Mouse (Mus musculus): ENCODE measurements at regions not wholly inside any gene's neighbourhood (a gene's known extent, or its start where the extent isn't known, plus 50 kb on each side); places are given as distances from the start of the nearest gene placed in this dataset.

GRCm38 (mm10) chr19:54099292-54099691, 55.3 kb downstream of the Adra2a start:
- ATAC-seq = no peak
- peaks cover 16% of the 10 kb centered on the region for H3K4me1 ChIP-seq
- H3K36me3 ChIP-seq (ENCODE audit: poor library complexity, severe bottlenecking) = no peaks in the 10 kb centered on the region
- H3K9me3 ChIP-seq (replicated peaks) = no peaks in the 10 kb centered on the region
- no peak overlapping the region for H3K27ac ChIP-seq
- no peaks in the 10 kb centered on the region for H3K27me3 ChIP-seq
- 95% methylated on average over 9 of the region's 9 CpGs for WGBS
- H3K4me3 ChIP-seq = no peak overlapping the region
- no peak overlapping the region for H3K9ac ChIP-seq
- no peak overlapping the region for H3K4me2 ChIP-seq

GRCm38 (mm10) chr19:54099769-54100168, 55.8 kb downstream of the Adra2a start:
- ATAC-seq = no peak
- Histone ChIP-seq H3K27ac (no peak overlapping the region), H3K9ac (no peak overlapping the region), H3K4me1 (peaks cover 11% of the 10 kb centered on the region), H3K27me3 (no peaks in the 10 kb centered on the region), H3K9me3 (replicated peaks) (no peaks in the 10 kb centered on the region), H3K36me3 (ENCODE audit: poor library complexity, severe bottlenecking) (no peaks in the 10 kb centered on the region), H3K4me2 (no peak overlapping the region), H3K4me3 (no peak overlapping the region)
- 52% methylated on average over 6 of the region's 6 CpGs for WGBS

GRCm38 (mm10) chr19:54106571-54106970, 62.6 kb downstream of the Adra2a start:
- ATAC-seq = no peak
- WGBS = 55% methylated on average over 3 of the region's 3 CpGs

GRCm38 (mm10) chr19:54107103-54107821, 63.3 kb downstream of the Adra2a start:
- no peak overlapping the region for H3K4me2 ChIP-seq
- no peaks in the 10 kb centered on the region for H3K9me3 ChIP-seq (replicated peaks)
- H3K27ac ChIP-seq = no peak overlapping the region
- no peaks in the 10 kb centered on the region for H3K27me3 ChIP-seq
- H3K9ac ChIP-seq = no peak overlapping the region
- 51% methylated on average over 13 of the region's 13 CpGs for WGBS
- no peaks in the 10 kb centered on the region for H3K36me3 ChIP-seq (ENCODE audit: poor library complexity, severe bottlenecking)
- H3K4me1 ChIP-seq = peaks cover 7% of the 10 kb centered on the region
- peak; percentile 43; the same call in 1 of the 2 replicates for ATAC-seq
- H3K4me3 ChIP-seq = no peak overlapping the region

More at GRCm38 (mm10) chr19:54106571-54106970, 62.6 kb downstream of the Adra2a start:
- Histone ChIP-seq H3K4me1 (peaks cover 7% of the 10 kb centered on the region), H3K9ac (no peak overlapping the region), H3K9me3 (replicated peaks) (no peaks in the 10 kb centered on the region), H3K36me3 (ENCODE audit: poor library complexity, severe bottlenecking) (no peaks in the 10 kb centered on the region), H3K4me2 (no peak overlapping the region), H3K27ac (no peak overlapping the region), H3K4me3 (no peak overlapping the region), H3K27me3 (no peaks in the 10 kb centered on the region)

GRCm38 (mm10) chr19:54110080-54110479, 66.1 kb downstream of the Adra2a start:
- Histone ChIP-seq H3K4me1 (peaks cover 13% of the 10 kb centered on the region), H3K9ac (no peak overlapping the region), H3K27ac (no peak overlapping the region), H3K36me3 (ENCODE audit: poor library complexity, severe bottlenecking) (no peaks in the 10 kb centered on the region), H3K4me3 (no peak overlapping the region), H3K27me3 (no peaks in the 10 kb centered on the region), H3K4me2 (no peak overlapping the region), H3K9me3 (replicated peaks) (no peaks in the 10 kb centered on the region)
- no peak for ATAC-seq
- 92% methylated on average over 6 of the region's 6 CpGs for WGBS

GRCm38 (mm10) chr19:54112691-54113090, 68.7 kb downstream of the Adra2a start:
- no peak for ATAC-seq
- H3K4me1 ChIP-seq = peaks cover 10% of the 10 kb centered on the region
- no peak overlapping the region for H3K27ac ChIP-seq
- 75% methylated on average over 3 of the region's 3 CpGs for WGBS
- H3K36me3 ChIP-seq (ENCODE audit: poor library complexity, severe bottlenecking) = no peaks in the 10 kb centered on the region
- no peak overlapping the region for H3K9ac ChIP-seq
- no peak overlapping the region for H3K4me2 ChIP-seq
- no peaks in the 10 kb centered on the region for H3K27me3 ChIP-seq
- no peaks in the 10 kb centered on the region for H3K9me3 ChIP-seq (replicated peaks)
- no peak overlapping the region for H3K4me3 ChIP-seq

GRCm38 (mm10) chr19:54113421-54113820, 69.5 kb downstream of the Adra2a start:
- WGBS = 66% methylated on average over 6 of the region's 6 CpGs
- no peaks in the 10 kb centered on the region for H3K9me3 ChIP-seq (replicated peaks)
- ATAC-seq = no peak
- no peak overlapping the region for H3K4me2 ChIP-seq
- no peak overlapping the region for H3K27ac ChIP-seq
- no peaks in the 10 kb centered on the region for H3K36me3 ChIP-seq (ENCODE audit: poor library complexity, severe bottlenecking)
- no peaks in the 10 kb centered on the region for H3K27me3 ChIP-seq
- no peak overlapping the region for H3K4me3 ChIP-seq
- peaks cover 10% of the 10 kb centered on the region for H3K4me1 ChIP-seq
- no peak overlapping the region for H3K9ac ChIP-seq

- Histone ChIP-seq H3K4me3 (peak overlapping the region; percentile 54), H3K9me3 (replicated peaks) (no peaks in the 10 kb centered on the region), H3K4me1 (peaks cover 10% of the 10 kb centered on the region), H3K27me3 (no peaks in the 10 kb centered on the region), H3K9ac (peak overlapping the region; percentile 54), H3K36me3 (ENCODE audit: poor library complexity, severe bottlenecking) (no peaks in the 10 kb centered on the region), H3K4me2 (peak overlapping the region; percentile 67), H3K27ac (no peak overlapping the region)
- 6% methylated on average over 22 of the region's 22 CpGs for WGBS
- peak; percentile 91 for ATAC-seq
Observed at GRCm38 (mm10) chr19:54114588-54115317, 70.8 kb downstream of the Adra2a start.

- Histone ChIP-seq H3K4me1 (peaks cover 10% of the 10 kb centered on the region), H3K27me3 (no peaks in the 10 kb centered on the region), H3K4me2 (peak overlapping the region; percentile 67), H3K4me3 (peak overlapping the region; percentile 54), H3K9ac (peak overlapping the region; percentile 54), H3K9me3 (replicated peaks) (no peaks in the 10 kb centered on the region), H3K27ac (no peak overlapping the region), H3K36me3 (ENCODE audit: poor library complexity, severe bottlenecking) (no peaks in the 10 kb centered on the region)
- peak; percentile 42 for ATAC-seq
- WGBS = 37% methylated on average over 4 of the region's 4 CpGs
Observed at GRCm38 (mm10) chr19:54115335-54115734, 71.4 kb downstream of the Adra2a start.

GRCm38 (mm10) chr19:54116829-54117228, 72.9 kb downstream of the Adra2a start:
- no peak overlapping the region for H3K9ac ChIP-seq
- 85% methylated on average over 4 of the region's 4 CpGs for WGBS
- H3K4me2 ChIP-seq = no peak overlapping the region
- no peak overlapping the region for H3K27ac ChIP-seq
- H3K4me1 ChIP-seq = peaks cover 10% of the 10 kb centered on the region
- no peak for ATAC-seq
- H3K36me3 ChIP-seq (ENCODE audit: poor library complexity, severe bottlenecking) = no peaks in the 10 kb centered on the region
- no peaks in the 10 kb centered on the region for H3K9me3 ChIP-seq (replicated peaks)
- no peak overlapping the region for H3K4me3 ChIP-seq
- no peaks in the 10 kb centered on the region for H3K27me3 ChIP-seq

- Histone ChIP-seq H3K9me3 (replicated peaks) (no peaks in the 10 kb centered on the region), H3K4me1 (peaks cover 10% of the 10 kb centered on the region), H3K4me2 (no peak overlapping the region), H3K4me3 (no peak overlapping the region), H3K36me3 (ENCODE audit: poor library complexity, severe bottlenecking) (no peaks in the 10 kb centered on the region), H3K9ac (no peak overlapping the region), H3K27ac (no peak overlapping the region), H3K27me3 (no peaks in the 10 kb centered on the region)
- no peak for ATAC-seq
- 89% methylated on average over 11 of the region's 11 CpGs for WGBS
Observed at GRCm38 (mm10) chr19:54117676-54118075, 73.7 kb downstream of the Adra2a start.

- no peaks in the 10 kb centered on the region for H3K9me3 ChIP-seq (replicated peaks)
- no peaks in the 10 kb centered on the region for H3K36me3 ChIP-seq (ENCODE audit: poor library complexity, severe bottlenecking)
- no peak overlapping the region for H3K9ac ChIP-seq
- H3K27me3 ChIP-seq = no peaks in the 10 kb centered on the region
- H3K4me1 ChIP-seq = no peaks in the 10 kb centered on the region
- ATAC-seq = no peak
- H3K4me2 ChIP-seq = no peak overlapping the region
- 82% methylated on average over 9 of the region's 9 CpGs for WGBS
- no peak overlapping the region for H3K4me3 ChIP-seq
- H3K27ac ChIP-seq = no peak overlapping the region
Observed at GRCm38 (mm10) chr19:54123586-54123985, 79.6 kb downstream of the Adra2a start.

Data from forebrain, embryonic 13.5 days (tissue).